Mouse (Mus musculus): Measurements from ENCODE around the gene Lsp1.

The Lsp1 gene

DNA sequence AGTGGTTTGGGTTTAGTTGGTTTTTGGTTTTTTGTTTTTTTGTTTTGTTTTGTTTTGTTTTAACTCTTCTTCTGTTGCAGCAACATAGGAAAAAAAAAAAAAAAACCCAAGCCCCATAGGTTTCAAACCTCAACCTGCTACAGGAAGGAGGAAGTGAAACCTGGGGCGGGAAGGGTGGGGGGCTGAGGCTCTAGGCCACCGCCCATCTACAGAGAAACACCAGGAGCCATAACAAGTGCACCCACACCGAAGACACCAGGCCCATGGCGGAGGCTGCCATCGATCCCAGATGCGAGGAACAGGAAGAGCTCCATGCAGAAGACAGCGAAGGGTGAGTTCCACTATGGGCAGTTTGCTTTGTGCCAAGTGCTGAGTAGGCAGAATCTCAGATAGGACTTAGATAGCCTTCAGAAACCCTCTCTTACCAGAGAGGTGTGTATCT, at the start of gene Lsp1:
Lsp1 (plus strand) TSS at position 174 of the 442 bp plus-strand sequence.
- no peak for DNase-seq (ENCODE audit: low read depth, low spot score)

DNA sequence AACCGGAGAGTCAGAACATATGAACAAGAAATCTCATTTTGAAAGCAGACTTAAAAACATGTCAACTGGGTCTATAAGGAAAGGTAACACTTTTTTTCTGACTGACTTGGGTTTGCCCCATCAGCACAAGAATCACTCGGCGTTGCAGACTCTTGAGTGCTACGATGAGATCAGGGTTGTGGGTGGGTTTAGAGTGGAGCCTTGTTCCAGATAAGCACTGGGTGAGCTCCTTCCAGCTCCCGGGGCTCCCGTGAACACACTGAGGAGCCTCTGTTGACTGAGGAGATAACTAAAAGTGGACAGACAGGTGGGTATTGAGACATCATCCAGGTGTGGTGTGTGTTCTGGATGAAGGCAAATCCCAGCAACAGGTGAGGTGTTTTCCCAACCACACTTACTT, 47.3 kb upstream of the Lsp1 start:
- no peak for DNase-seq (ENCODE audit: low read depth, low spot score)

DNA sequence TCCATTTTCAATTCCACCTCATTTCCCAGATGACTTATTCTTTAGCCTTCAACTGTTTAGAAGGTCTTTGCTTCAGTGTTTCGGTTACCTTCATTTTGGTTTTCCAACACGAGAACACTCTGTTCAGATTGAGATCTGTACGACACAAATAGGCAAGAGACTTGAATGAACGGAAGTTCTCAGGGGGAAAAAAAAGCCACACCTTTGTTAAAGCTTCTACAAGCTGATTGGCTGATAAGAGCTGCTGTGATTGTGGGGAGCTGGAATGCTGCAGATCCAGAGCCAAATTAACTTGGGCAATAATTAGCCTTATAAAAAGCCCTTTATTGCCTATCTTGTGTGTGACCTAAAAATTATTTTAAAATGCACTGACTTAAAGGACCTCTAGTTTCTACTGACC, 45.3 kb upstream of the Lsp1 start:
- DNase-seq (ENCODE audit: low read depth, low spot score), result no peak

DNA sequence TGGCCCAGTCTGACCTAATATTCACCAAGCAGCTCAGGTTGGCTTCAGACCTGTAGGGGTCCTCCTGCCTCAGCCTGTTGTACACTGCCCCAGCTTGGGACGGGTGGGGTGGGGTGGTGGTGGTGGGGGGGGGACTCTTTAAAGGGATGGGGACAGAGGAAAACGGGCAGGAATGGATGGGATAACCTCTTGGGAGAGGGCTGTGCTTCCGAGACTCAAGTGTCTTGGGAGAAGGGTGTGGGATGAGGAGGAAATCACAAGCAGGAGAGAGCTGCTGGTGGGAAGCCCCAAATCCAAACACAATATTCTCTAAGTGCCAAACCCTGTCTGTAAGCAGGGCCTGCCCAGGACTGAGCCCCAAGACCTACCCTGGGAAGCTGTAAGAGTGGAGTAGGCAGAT, 44.4 kb upstream of the Lsp1 start:
- DNase-seq (ENCODE audit: low read depth, low spot score), result no peak

DNA sequence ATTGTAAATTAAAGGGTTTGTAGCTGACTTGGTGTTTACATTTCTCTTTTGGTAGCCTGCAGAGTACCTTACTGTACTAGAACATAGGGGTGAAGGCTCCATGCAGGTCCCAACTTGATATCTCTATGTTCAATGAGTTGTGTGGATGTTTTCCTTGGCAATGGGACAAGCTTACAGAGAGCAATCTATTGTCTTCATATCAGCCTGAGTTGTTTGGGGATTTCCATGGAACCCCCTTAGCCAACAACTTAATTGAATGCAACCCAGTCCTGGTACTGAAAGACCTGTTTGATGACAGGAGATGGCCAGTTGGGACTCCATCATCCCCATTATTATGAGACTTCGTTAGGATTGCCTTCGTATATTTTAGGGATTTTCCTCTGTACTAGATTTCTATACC, 42.6 kb upstream of the Lsp1 start:
- DNase-seq (ENCODE audit: low read depth, low spot score), result no peak

DNA sequence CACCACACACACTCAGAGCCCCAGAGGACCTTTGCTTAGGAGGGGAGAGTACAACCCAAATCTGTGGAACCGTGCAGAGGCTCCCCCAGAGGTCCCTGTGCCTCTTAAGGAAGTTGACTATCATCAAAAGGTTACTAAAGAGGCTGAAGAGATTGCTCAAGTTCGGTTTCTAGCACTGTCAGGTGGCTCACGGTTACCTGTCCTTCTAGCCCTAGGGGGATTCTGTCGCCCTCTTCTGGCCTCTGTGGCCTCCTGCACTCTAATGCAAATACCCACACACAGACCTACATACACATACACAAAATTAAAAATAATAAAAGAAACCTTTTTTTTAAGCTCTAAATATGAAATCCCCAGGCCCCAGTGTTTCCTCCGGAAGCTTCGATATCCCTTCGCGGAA, 41.9 kb upstream of the Lsp1 start:
- DNase-seq (ENCODE audit: low read depth, low spot score), result no peak

DNA sequence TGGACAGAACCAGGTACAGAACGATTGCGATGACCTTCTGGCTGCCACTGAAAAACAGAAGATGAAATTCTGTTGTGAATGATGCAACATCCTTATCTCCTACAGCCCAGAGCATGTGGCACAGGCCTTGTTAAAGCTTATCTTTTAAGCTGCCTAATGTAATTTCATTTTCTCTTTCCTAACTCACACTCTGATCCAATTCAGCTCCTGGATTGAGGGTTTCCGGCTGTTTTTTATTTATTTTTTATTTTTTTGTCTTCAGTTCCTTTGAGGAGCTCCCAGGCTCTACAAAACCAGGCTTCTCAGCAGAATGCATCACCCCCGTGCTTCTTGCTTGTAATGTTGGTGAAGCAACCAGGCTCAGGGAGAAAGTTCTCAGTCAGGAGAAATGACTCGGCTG, 40.7 kb upstream of the Lsp1 start:
- no peak for DNase-seq (ENCODE audit: low read depth, low spot score)

DNA sequence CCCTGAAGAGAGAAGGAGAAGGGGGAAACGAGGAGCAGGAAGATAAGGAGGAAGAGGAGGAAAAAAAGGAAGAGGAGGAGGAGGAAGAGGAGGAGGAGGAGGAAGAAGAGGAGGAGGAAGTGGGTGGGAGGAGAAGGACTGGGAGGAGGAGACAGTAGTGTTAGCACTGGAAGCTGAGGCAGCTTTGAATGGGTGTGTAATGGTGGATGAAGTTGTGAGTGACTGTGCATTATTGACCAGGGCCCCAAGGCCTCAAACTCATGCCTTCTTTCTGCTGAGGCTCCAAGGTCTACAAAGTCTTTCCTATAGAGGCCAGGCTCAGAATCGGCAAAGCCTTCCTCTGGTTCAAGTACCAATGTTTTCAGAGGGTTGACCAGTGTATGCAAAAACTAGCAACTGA, 38.8 kb upstream of the Lsp1 start:
- DNase-seq (ENCODE audit: low read depth, low spot score), result no peak

DNA sequence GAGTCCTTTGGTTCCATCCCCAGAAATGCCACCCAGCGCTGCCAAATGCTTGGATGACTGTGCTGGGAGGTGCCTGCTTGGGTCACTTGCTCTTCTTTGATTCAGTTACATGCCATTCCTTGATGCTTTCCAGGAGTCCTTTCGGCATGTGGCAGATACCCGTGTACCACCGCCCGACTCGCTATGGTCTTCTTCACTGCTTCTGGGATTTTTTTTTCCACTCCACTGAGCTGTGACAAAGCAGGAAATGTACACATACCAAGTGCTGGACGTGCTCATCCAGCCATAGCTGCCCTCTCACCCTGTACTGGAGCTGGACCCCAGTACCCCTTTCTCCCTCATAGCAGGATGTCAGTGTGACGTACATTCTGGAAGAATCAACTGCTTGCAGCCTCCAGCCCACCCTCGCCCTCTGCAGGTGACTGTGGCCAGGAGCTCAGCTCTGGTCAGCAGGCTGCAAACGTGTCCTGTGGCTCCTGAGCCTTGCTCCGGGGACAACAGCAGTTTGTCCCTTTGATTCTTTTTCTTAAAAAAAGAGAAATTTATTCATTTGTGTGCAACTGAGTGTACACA, 34.9 kb upstream of the Lsp1 start:
- DNase-seq (ENCODE audit: low read depth, low spot score), result no peak

DNA sequence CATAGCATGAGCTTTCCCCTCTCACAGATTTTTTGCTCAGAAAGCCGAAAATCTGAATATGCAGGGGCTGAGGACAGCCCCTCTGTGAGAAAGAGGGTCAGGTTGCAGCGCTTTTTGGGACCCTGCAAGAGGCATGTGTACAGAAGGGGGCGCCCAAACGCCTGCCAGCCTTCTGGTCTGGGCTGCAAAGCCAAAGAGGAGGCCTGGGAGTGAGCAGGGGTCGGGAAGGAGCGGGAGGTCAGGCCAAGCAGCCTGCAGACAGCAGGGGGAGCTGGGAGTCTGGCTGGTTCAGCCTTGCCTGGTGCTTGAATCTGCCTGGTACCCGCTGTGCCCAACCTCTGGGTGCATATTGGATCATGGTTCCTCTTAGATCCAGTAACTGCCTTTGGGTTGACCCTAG, 32.4 kb upstream of the Lsp1 start:
- peak; percentile 53 for DNase-seq (ENCODE audit: low read depth, low spot score)

DNA sequence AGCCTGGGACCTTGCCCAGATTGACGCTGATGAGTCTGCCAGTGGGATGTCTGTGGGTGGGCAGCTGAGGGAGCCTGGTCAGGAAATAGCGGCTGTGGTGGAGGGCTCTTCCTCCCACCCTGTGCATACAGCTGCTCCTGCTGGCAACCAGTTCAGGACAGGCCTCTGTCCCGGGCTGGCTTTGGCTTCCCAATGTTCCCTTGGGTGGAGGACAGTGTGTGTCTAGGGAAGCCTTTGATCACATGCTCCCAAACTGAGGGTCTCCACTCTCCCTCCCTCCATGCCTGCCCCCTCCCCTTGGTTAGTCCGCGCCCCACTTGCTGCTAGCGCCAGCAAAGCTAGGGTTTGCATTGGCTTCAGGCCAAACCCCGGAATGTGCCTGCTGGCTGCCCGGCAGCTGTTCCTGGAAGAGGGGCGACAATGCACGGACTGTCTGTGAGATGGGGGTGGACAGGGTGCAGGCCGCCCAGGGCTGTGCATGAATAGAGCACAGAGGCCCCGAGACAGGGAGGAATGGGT, 30.4 kb upstream of the Lsp1 start:
- DNase-seq (ENCODE audit: low read depth, low spot score), result peak; percentile 22

DNA sequence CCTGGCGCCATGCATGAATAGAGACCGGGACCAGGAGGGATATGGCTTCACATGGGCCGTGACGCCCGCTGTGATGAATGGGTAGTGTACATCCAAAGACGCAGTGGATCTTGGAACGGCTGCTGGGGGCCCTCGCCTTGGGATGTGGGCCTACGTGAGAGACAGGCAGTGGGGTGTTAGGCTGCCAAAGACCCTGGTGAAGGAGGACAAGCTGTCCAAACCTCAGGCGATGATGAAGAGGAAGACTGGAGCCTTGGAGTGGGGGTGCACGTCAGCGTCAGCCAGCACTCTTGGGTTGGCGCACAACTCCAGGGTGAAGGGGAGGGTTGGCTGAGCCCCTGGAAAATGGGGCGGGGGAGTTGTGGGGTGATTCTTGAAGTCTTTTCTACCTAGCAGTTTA, 29.5 kb upstream of the Lsp1 start:
- no peak for DNase-seq (ENCODE audit: low read depth, low spot score)

DNA sequence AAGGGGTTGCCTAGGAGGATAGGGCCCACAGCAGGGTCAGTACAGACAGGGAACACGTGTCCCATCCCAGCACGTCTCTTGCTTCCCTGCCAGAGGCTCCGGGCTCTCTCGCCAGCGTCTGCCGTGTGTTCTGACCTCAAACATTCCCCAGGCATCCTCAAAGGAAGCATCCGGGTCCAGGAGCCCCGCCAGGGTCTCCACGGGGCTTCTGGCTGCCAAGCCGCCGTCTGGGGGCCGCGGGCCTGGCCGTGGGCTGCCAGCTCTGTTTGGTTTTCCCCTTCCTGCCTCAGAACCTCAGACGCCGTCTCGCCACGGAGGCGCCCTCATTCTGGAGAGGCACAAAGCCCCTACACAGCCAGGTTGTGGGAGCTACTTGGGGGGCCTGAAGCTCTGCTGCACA, 27.0 kb upstream of the Lsp1 start:
- no peak for DNase-seq (ENCODE audit: low read depth, low spot score)

DNA sequence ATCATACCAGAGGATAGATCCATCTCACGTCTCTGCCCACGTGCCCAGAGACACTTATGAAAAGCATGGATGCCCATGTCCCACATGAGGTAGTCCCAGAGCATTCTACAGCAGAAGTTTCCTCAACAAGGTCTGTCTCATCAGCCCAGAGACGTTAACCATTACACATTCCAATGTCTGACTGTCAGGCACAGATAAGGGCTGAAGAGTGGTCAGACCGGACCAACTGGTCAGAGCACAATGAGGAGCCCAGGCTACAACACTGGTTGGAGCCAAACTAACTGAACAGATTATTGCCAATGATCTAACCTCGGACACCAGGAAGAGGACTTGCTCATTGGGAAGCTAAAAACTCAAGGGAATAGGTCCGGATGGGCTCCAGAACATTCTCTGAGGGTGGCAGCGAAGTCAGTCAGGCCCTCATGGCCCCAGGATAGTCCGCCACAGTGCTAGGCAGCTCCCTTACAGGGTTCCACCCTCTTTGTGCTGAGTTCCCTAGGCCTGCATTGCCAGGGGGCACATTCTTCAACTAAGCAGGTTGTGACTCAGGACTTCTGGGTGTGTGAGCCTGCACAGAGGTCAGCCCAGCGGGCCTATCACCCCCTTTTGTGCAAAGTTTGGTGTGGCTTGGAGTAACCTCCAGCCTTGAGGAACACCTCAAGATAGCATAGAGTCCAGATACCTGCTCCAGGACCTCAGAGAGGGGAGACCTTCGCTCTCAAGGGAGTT, 26.3 kb upstream of the Lsp1 start, which contains the start of gene Syt8:
Syt8 (plus strand) TSS at position 714 of the 729 bp plus-strand sequence.
- DNase-seq (ENCODE audit: low read depth, low spot score), result no peak

DNA sequence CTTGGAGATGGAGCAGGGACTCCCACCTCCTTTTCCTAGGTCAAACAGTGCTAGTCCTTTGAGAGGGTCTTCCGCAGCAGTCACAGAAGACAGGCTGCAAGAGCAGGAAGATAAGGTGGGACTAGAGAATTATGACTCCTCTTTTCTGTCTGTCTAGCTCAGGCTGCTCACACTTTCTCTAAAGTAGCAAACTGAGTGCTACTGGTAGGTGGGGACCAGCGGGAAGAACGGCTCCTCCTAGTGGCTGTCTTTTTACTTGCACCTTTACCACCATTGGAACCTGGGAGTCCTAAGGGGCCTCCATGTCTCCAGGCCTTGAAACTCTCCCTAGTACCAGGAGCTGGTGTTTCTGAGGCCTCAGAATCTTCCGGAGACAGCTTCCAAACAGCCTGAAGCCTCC, 25.1 kb upstream of the Lsp1 start:
- DNase-seq (ENCODE audit: low read depth, low spot score), result peak; percentile 56

DNA sequence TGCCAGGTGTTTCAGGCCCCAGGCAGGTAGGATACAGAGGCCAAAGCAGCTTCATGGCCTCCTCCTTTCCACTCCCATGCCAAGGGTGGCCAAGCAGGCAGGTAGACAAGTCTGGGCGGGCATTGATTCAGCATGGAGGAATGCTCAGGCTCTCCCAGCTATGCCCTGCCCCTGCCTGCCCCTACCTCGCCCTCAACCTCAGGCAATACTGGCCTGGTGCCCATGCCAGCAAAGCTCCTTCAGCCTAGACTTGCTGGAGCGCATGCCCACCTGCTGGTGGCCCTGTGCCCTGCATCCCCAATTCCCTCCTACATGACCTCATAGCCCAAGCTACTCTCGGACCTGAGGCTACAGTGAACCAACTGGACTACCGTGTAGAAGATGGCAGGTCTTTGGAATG, 23.3 kb upstream of the Lsp1 start:
- no peak for DNase-seq (ENCODE audit: low read depth, low spot score)

DNA sequence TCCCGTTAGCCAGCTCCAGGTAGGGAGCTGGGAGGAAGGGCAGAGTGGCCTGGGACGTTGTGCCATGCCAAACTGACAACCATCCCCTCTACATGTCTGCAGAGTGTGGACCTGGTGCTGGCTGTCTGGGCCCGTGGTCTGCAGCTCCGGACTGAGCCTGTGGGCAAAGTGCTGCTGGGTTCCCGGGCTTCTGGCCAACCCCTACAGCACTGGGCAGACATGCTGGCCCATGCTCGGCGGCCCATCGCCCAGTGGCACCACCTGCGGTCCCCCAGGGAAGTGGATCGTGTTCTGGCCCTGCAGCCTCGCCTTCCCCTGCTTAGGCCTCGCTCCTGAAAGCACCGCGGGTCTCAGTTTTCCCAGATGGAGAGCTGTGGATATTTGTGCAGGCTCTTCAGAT, 20.6 kb upstream of the Lsp1 start:
- DNase-seq (ENCODE audit: low read depth, low spot score), result no peak

DNA sequence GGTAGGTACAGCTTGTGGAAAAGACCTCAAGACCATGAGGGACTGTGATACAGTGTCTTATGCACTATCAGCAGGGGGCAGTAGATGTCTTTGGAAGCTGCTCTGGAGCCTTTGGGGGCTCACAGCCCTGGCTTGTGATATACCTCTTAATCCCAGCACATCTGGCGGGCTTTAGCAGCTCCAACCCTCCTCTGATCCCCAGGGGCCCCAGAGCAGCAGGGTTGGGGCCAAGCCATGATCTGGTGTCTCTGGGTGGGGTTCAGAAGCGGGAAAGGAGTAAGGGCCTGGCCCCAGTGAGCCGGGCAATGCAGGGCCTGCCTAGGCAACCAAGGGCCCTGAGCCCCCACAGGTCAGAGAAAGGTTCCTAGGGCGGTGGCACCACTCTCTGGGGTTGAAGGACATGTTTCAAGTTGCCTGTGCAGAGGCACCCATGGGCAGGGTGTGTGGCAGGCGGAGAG, 19.9 kb upstream of the Lsp1 start:
- DNase-seq (ENCODE audit: low read depth, low spot score), result peak; percentile 61

DNA sequence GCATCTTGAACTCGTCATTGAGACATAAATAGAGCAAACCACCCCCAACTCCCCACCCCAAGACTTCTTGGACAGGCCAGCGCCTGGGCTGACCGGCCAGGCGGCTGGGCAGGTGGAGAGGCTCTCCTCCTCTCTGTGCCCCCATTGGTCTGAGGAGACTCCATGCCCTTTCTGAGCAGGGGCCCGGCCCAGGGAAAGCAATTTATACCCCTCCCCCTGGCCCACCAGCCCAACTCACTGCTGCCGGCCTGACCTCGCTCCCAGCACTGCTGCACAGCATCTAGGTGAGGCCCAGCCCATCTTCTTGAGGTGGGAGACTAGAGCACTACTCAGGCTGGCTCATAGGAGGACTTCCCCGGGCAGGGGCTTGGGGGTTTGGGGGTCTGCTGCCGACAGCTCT, 19.0 kb upstream of the Lsp1 start, which contains the start of gene Tnni2:
Tnni2 (plus strand) TSS at position 224 of the 400 bp plus-strand sequence.
- DNase-seq (ENCODE audit: low read depth, low spot score), result no peak

DNA sequence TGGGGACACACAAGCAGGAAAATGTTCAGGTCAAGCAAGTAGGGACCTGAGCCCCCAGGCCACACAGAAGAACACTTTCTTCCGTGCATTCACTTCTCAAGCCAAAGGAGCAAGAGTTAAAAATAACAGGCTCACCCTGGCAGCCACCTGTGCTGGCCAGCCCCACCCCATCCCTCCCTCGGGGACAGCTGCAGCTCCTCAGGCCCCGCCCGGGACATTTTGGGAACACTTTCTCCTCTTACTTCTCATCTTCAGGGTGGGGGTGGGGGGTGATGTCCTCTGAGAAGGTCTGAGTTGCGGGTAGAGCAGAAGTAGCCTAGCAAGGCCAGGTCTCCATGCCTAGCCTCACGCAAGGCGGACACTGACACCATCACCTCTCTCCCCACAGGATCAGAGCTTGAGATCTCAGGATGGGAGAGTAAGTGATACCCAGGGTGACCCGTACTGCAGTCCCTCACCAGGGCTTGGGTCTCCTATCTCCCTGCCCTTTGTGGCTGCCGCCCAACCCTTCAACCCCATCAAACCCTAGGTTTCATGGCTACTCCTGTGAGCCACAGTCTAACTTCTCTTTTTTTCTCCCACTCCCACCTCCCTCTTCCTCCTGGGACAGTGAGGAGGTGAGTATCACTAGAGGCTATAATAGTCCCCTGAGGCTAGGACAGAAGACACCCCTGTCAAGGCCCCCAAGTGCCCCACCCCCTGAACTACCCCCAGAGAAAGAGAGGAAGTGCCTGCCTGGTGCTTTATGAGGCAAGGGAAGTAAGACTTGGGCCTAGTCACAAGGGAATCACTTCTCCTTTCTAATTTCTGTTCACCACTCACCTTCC, 18.3 kb upstream of the Lsp1 start:
- DNase-seq (ENCODE audit: low read depth, low spot score), result no peak

DNA sequence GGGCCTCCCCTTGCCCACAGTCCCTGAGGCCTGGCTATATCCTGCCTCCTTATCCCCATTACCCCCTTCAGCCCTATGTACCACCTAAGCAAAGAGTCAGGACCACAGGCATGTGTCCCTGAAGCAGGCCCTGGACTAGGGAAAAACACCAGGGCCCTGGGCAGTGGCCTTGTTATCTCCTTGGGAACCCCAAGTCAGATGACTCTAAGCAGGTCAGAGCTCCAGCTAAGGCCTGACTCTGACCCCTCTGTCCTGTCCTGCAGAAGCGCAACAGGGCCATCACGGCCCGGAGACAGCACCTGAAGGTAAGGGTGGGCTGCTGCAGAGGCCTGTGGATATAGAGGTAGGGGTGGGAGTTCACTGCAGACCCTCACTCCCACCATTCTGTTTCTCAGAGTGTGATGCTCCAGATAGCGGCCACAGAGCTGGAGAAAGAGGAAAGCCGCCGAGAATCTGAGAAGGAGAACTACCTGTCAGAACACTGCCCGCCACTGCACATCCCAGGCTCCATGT, 17.6 kb upstream of the Lsp1 start:
- DNase-seq (ENCODE audit: low read depth, low spot score), result no peak

DNA sequence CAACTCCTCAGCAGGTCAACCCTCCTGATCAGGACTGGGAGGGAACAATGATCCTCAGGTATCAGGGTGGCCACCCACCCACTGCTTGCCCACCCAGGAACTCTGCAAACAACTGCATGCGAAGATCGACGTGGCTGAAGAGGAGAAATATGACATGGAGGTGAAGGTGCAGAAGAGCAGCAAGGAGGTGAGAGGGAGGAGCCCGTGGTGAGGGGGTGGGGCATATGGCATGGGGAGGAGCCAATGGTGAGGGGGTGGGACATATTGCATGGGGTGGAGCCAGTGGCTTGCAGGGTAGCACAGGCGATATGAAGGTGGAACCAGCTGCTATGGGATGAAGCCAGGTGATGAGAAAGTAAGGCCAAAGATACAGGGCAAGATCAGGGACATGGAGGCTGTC, 17.1 kb upstream of the Lsp1 start:
- DNase-seq (ENCODE audit: low read depth, low spot score), result no peak

Measured in embryo, embryonic 11.5 days (tissue).